Mouse (Mus musculus) midbrain, embryonic 11.5 days (tissue): ENCODE results near the gene Olfr53. TPM values are rescaled to one million over a fixed set of nuclear protein-coding genes. Genes with fewer than 3 reads are reported as not detected.

Experiments
- ATAC-seq: fragments of 200-750 bp; cut with Nextera tagmentation; 2 replicates; pipeline ENCODE4 v1.8.0; 2017; ENCODE audit warnings: moderate TSS enrichment, moderate library complexity; ENCODE audit not compliant: low FRiP score
- DNase-seq: peaks from one replicate; pipeline ENCODE4 v3.0.0; 2015; ENCODE audit warnings: low spot score; ENCODE audit errors: missing footprints
- H3K27ac ChIP-seq: fragments of 300-500 bp; sonication (generic); 2 replicates; pipeline ENCODE4 v1.5.1; 2014; ENCODE audit warnings: low read depth, low read length
- H3K27me3 ChIP-seq: fragments of 300-500 bp; sonication (generic); 2 replicates; pipeline ENCODE4 v1.6.1; 2014; ENCODE audit warnings: mild to moderate bottlenecking, low read length, moderate library complexity, mixed read lengths; ENCODE audit not compliant: control insufficient read depth, insufficient read depth
- H3K36me3 ChIP-seq: fragments of 300-500 bp; sonication (generic); 2 replicates; pipeline ENCODE4 v1.6.1; 2014; ENCODE audit warnings: mild to moderate bottlenecking, low read length, moderate library complexity, mixed read lengths; ENCODE audit not compliant: control insufficient read depth, insufficient read depth
- H3K4me1 ChIP-seq: fragments of 300-500 bp; sonication (generic); 2 replicates; pipeline ENCODE4 v1.6.1; 2014; ENCODE audit warnings: low read length; ENCODE audit not compliant: control insufficient read depth, insufficient read depth
- H3K4me2 ChIP-seq: fragments of 300-500 bp; sonication (generic); 2 replicates; pipeline ENCODE4 v1.6.1; 2014; ENCODE audit warnings: mild to moderate bottlenecking, moderate library complexity
- H3K4me3 ChIP-seq: fragments of 300-500 bp; sonication (generic); 2 replicates; pipeline ENCODE4 v1.5.1; 2014; ENCODE audit warnings: low read depth, low read length
- H3K9ac ChIP-seq: fragments of 300-500 bp; sonication (generic); 2 replicates; pipeline ENCODE4 v1.6.1; 2014; ENCODE audit warnings: low read length
- H3K9me3 ChIP-seq: fragments of 300-500 bp; sonication (generic); 2 replicates; pipeline ENCODE4 v1.6.1; 2016; ENCODE audit warnings: low read length; ENCODE audit not compliant: control insufficient read depth
- polyA plus RNA-seq: library from polyadenylated mRNA; unstranded; fragments of >200 nt; fragmentation: Nextera tagmentation; extraction: Ambion mirVana; gene quantifications from 2 replicates; pipeline ENCODE4 v1.2.1, GENCODE M21; 2014

The Olfr53 gene
- polyA plus RNA-seq, 1 experiment from 2014 or later, result not detected

DNA sequence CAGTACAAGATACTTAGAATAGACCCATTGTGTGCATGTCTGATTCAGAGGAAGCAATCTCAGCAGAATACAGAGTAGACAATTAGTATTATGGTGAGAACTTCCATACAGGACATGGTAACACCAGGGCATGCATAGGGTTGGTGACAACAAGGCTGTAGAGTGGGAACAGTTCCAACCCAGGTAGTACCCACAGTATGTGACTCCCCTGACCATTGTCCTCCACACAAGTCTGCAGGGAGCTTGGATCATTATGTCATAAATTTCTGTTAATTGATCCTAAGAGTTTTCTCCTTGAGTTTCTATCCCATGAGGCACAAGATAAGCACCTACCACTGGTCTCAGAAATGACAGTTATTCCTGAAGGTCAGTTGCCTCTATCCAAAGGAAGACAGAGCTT is 50.7 kb downstream of the Olfr53 start, which contains the start of gene Olfr541:
Gene Olfr541, plus strand, starts transcription at position 301 of the 400 bp plus-strand sequence.
- no peak within 1 kb of the TSS for H3K4me3 ChIP-seq
- ATAC-seq, result no peak
- H3K9me3 ChIP-seq, result no peaks in the 10 kb centered on the region
- H3K36me3 ChIP-seq, result no peaks in the 10 kb centered on the region
- H3K27ac ChIP-seq, result no peak within 1 kb of the TSS
- DNase-seq, result no peak
- no peak within 1 kb of the TSS for H3K9ac ChIP-seq
- no peaks in the 10 kb centered on the region for H3K27me3 ChIP-seq
- H3K4me1 ChIP-seq, result no peaks in the 10 kb centered on the region
- H3K4me2 ChIP-seq, result no peak within 1 kb of the TSS

Other genes with a start within 250 kb of the Olfr53 start
- gene Olfr531, start 243.5 kb upstream of the Olfr53 start, polyA plus RNA-seq, result not detected in 2 replicates
- gene Olfr532, start 224.8 kb upstream of the Olfr53 start, polyA plus RNA-seq, result not detected in 2 replicates
- not detected in 2 replicates for gene Olfr533, start 183.1 kb upstream of the Olfr53 start, polyA plus RNA-seq
- gene Olfr535, start 162.2 kb upstream of the Olfr53 start, polyA plus RNA-seq, result not detected in 2 replicates
- gene Olfr536, start 139.1 kb upstream of the Olfr53 start, polyA plus RNA-seq, result not detected in 2 replicates
- not detected in 2 replicates for gene Olfr538, start 78.6 kb upstream of the Olfr53 start, polyA plus RNA-seq
- gene Olfr46, start 45.2 kb upstream of the Olfr53 start, polyA plus RNA-seq, result 0.04 TPM in 1 of 2 replicates, not detected in the other
- gene Olfr61, start 17.5 kb upstream of the Olfr53 start, polyA plus RNA-seq, result not detected in 2 replicates
- not detected in 2 replicates for gene Olfr539, start 13.5 kb downstream of the Olfr53 start, polyA plus RNA-seq
- not detected in 2 replicates for gene Olfr45, start 35.5 kb downstream of the Olfr53 start, polyA plus RNA-seq
- not detected in 2 replicates for gene Olfr541, start 50.8 kb downstream of the Olfr53 start, polyA plus RNA-seq
- gene Cyp2e1, start 117.3 kb downstream of the Olfr53 start, polyA plus RNA-seq, result not detected in 2 replicates
- 0.12 TPM in 1 of 2 replicates, not detected in the other for gene Syce1, start 141.4 kb downstream of the Olfr53 start, polyA plus RNA-seq
- 5.4 and 7.1 TPM in 2 replicates for gene Zfp941, start 175.7 kb downstream of the Olfr53 start, polyA plus RNA-seq
- gene Urah, start 188.6 kb downstream of the Olfr53 start, polyA plus RNA-seq, result not detected in 2 replicates
- not detected in 2 replicates for gene Scgb1c1, start 199.1 kb downstream of the Olfr53 start, polyA plus RNA-seq
- gene Odf3, start 201.4 kb downstream of the Olfr53 start, polyA plus RNA-seq, result not detected in 2 replicates
- not detected in 2 replicates for gene Gm45785, start 209.9 kb downstream of the Olfr53 start, polyA plus RNA-seq
- 60.4 and 65.5 TPM in 2 replicates for gene Ric8a, start 210.5 kb downstream of the Olfr53 start, polyA plus RNA-seq
- gene Bet1l, start 211.1 kb downstream of the Olfr53 start, polyA plus RNA-seq, result 23.9 and 25.3 TPM in 2 replicates
- gene Psmd13, start 235.5 kb downstream of the Olfr53 start, polyA plus RNA-seq, result 173 and 182 TPM in 2 replicates
- gene Sirt3, start 235.9 kb downstream of the Olfr53 start, polyA plus RNA-seq, result 18.4 and 21.6 TPM in 2 replicates